Mouse (Mus musculus) liver, embryonic 14.5 days (tissue): ENCODE results near the gene Crip2.

Experiments
- CTCF ChIP-seq: IDR thresholded peaks from 2 replicates; pipeline ENCODE4 v1.5.1; 2016; ENCODE audit warnings: antibody characterized with exemption, low read depth, control low read depth
- EP300 ChIP-seq: IDR thresholded peaks from 2 replicates; pipeline ENCODE4 v1.6.1; 2016; ENCODE audit warnings: antibody characterized with exemption, low read depth

DNA sequence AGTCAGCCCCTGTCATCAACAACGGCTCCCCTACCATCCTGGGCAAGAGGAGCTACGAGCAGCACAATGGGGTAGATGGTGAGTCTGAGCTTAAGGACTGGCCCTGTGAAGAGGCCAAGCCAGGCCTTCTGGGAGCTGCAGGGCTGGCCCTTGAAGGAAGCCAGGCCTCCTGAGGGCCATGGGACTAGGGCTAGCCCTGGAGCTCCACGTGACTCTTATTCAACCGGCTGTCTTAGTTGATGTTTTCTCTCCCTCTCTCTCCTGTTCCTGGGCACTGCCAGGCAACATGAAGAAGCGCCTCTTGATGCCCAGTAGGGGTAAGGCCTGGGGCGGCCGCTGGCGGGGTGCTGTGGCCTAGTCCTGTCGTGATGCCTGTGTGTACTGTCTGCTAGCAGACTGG is 6.8 kb upstream of the Crip2 start:
- TF ChIP-seq CTCF (no peak), EP300 (no peak)
